Mouse (Mus musculus) thymus, postnatal 4 days (tissue): ENCODE measurements around the gene Ptprb.

Experiments used
- DNase-seq: peaks from one replicate; pipeline ENCODE4 v3.0.0; 2021

Gene Ptprb

GRCm38 (mm10) chr10:116275280-116275679 lies at the start of gene Ptprb:
Gene Ptprb (plus strand): TSS chr10:116275523.
- DNase-seq = no peak

- DNase-seq = no peak
Observed at GRCm38 (mm10) chr10:116235299-116235698, 40.0 kb upstream of the Ptprb start.

GRCm38 (mm10) chr10:116242200-116242599 lies 33.1 kb upstream of the Ptprb start:
- DNase-seq = no peak

GRCm38 (mm10) chr10:116243373-116243772 lies 31.9 kb upstream of the Ptprb start:
- DNase-seq = no peak

GRCm38 (mm10) chr10:116245632-116246031 lies 29.7 kb upstream of the Ptprb start:
- DNase-seq = no peak

GRCm38 (mm10) chr10:116252668-116253067 lies 22.7 kb upstream of the Ptprb start:
- DNase-seq = no peak

GRCm38 (mm10) chr10:116253972-116254371 lies 21.4 kb upstream of the Ptprb start:
- no peak for DNase-seq

GRCm38 (mm10) chr10:116259298-116259697 lies 16.0 kb upstream of the Ptprb start:
- DNase-seq = no peak

- DNase-seq = no peak
Observed at GRCm38 (mm10) chr10:116260658-116261433, 14.5 kb upstream of the Ptprb start.

GRCm38 (mm10) chr10:116261559-116261958 lies 13.8 kb upstream of the Ptprb start:
- no peak for DNase-seq

GRCm38 (mm10) chr10:116264521-116264920 lies 10.8 kb upstream of the Ptprb start:
- DNase-seq = no peak

GRCm38 (mm10) chr10:116266561-116267433 lies 8.5 kb upstream of the Ptprb start:
- DNase-seq = no peak

GRCm38 (mm10) chr10:116267434-116267822 lies 7.9 kb upstream of the Ptprb start:
- no peak for DNase-seq

- no peak for DNase-seq
Observed at GRCm38 (mm10) chr10:116268343-116268742, 7.0 kb upstream of the Ptprb start.

- no peak for DNase-seq
Observed at GRCm38 (mm10) chr10:116270646-116271469, 4.5 kb upstream of the Ptprb start.

- no peak for DNase-seq
Observed at GRCm38 (mm10) chr10:116271470-116271915, 3.8 kb upstream of the Ptprb start.

- no peak for DNase-seq
Observed at GRCm38 (mm10) chr10:116272156-116272555, 3.2 kb upstream of the Ptprb start.

- no peak for DNase-seq
Observed at GRCm38 (mm10) chr10:116286697-116287344, 11.5 kb downstream of the Ptprb start.

GRCm38 (mm10) chr10:116288130-116288529 lies 12.8 kb downstream of the Ptprb start:
- peak; percentile 8 for DNase-seq

GRCm38 (mm10) chr10:116290483-116290882 lies 15.2 kb downstream of the Ptprb start:
- DNase-seq = no peak

- DNase-seq = no peak
Observed at GRCm38 (mm10) chr10:116291153-116291755, 15.9 kb downstream of the Ptprb start.

GRCm38 (mm10) chr10:116296439-116296838 lies 21.1 kb downstream of the Ptprb start:
- no peak for DNase-seq
